Mouse (Mus musculus): ENCODE data around the gene Hoga1.

- TF ChIP-seq POLR2A (IDR thresholded peaks at IDR 0.05; ENCODE audit: low read depth, low read length) (no peak), ELF1 (IDR thresholded peaks at IDR 0.05; ENCODE audit: low read depth, low read length) (no peak), TCF12 (IDR thresholded peaks at IDR 0.05; ENCODE audit: low read depth, low read length) (no peak), HCFC1 (IDR thresholded peaks at IDR 0.05; ENCODE audit: low read depth, low read length) (no peak), CTCF (conservative IDR thresholded peaks at IDR 0.05 in 1 of 2, IDR thresholded peaks at IDR 0.05 in 1 of 2; ENCODE audit: low read depth in 2 of 2, low read length in 2 of 2) (no peak)
Observed at GRCm38 (mm10) chr19:42016840-42017239, 28.6 kb upstream of the Hoga1 start.
